Mouse (Mus musculus): Measurements from ENCODE around the gene Ube4a.
"Not testable (repeated sequence)": the region's sequence is repeated elsewhere in the genome, so short reads cannot be mapped to it uniquely, and the experiment has no call there.

Ube4a gene

DNA sequence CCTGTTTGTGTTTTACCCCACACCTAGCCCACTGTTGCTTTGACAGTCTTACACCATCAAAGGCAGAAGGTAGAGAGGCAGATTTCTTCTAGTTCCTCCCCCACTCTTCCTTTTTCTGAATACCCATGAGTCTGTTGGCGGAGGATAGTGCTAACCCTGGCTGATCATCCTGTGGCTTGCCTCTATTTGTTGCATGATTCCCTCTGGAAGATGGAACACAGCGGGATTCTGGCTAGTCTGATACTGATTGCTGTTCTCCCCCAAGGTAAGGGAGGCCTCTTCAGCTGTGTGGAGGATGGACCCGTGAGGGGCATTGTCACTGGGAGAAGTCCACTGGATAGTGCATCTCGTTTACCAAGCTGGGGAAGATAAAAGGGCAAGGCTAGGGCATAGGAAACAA is 16.3 kb upstream of the Ube4a start, which contains the start of gene Cd3d:
Gene Cd3d, plus strand, starts transcription at position 111 of the 400 bp plus-strand sequence.
- DNase-seq (ENCODE audit: low read depth, low spot score) = no peak

DNA sequence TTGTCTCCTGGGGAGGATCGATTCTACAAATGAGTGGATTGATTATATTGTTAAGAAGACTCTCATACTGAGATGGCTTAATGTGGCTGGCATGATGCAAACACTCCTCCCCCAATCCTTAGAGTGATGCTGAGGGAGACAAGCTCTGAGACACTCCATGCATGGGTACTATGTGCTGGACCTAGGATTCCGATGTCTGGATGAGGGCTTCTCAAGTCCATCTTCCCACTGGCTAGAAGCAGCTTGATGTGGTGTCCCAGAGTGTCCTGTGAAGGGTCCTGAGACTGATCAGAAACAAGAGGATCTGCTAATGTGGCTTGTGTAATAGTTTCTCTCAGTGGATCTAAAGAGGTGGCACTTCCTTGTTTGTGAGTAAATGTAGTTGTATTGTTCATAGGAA is 15.7 kb upstream of the Ube4a start:
- no peak for DNase-seq (ENCODE audit: low read depth, low spot score)

DNA sequence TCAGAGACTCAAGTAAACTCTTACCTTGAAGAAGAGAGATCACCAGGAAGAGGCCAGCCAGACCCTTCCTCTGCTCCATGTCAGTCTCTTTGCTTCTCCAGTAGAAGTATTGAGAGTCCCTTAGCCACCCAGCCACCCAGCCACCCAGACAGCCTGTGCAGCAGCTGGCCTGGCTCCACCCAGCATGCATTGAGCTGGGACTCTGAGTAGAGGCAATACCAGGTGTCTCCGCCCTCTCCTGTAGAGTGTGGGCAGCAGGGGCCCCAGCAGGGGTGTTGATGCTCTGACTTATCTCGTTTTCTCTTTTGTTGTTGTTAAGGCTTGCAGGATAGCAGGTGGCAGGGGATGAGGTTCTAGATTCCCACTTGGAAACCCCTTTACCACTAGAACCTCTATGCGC is 14.8 kb upstream of the Ube4a start, which contains the start of gene Cd3g:
Gene Cd3g, minus strand, starts transcription at position 190 of the 400 bp plus-strand sequence.
- DNase-seq (ENCODE audit: low read depth, low spot score) = no peak

DNA sequence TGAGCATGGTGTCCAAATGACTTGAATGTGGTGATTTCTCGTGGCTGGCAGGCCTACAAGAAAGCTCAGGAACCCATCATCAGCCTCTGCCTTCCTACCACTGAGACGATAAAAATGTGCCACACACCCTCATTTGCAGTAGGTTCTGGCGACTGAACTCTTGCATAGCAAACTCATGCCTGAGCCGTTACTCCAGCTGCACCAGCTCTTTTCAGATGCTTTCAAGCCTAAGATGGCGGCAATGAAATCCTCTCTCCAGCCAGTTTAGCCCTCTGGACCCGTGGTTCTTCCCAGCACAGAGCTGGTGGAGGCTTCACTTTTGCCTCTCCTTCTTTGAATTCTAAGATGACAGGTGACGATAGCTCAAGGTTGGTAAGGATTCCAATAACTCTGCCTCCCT is 14.4 kb upstream of the Ube4a start:
- DNase-seq (ENCODE audit: low read depth, low spot score) = no peak

DNA sequence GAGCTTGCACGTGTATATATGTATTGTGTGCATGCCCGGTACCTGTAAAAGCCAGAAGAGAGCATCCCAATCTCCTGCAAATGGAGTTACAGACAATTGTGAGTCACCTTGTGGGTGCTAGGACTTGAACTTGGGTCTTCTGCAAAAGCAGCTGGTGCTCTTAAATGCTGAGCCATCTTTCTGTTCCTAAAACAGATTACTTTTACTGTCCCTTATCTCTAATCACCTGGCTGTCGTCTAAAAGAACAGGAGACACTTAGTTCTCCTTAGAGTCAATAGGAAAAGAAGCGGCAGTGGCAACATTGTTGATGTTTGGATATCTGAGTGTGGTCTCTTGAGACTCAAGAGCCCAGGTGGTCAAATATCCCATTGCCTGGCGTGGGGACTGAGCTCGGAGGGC is 12.4 kb upstream of the Ube4a start:
- no peak for DNase-seq (ENCODE audit: low read depth, low spot score)

DNA sequence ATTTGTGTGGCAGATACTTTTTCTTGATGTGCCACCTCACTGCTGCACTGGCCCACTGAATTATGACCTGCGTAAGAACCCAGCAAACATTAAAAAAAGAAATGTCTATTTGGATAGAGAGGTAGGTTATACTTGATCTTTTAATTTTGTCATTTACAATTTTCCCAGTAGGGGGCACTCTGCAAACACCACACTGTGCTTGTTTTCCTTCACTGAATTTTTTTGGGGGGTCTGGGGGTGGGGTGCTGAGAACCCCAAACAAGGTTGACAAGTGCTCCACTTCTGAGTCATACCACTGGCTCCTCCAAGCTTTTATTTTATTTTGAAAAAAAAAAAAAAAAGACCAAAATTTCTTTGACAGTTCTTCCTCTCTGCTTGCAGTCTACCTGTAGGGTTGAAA is 4.0 kb upstream of the Ube4a start:
- DNase-seq (ENCODE audit: low read depth, low spot score) = no peak

DNA sequence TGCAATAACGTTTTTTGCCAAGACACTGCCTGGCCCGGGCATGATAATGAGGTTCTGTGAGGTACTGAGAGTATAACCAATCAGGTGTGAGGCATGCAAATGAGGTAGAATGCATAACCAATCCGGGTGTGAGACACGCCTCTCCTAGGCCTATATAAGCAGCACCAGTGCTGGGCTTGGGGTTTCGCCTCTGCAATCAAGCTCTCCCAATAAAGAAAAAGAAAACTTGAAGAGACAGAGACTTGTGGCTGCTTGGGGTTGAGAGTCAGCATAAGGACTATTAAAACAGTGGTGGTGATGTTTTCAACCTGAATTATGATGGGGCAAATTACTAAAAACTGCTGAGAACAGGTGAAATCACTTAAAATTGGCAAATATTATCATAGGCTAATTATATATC is 2.4 kb upstream of the Ube4a start:
- DNase-seq (ENCODE audit: low read depth, low spot score) = not testable (repeated sequence)

DNA sequence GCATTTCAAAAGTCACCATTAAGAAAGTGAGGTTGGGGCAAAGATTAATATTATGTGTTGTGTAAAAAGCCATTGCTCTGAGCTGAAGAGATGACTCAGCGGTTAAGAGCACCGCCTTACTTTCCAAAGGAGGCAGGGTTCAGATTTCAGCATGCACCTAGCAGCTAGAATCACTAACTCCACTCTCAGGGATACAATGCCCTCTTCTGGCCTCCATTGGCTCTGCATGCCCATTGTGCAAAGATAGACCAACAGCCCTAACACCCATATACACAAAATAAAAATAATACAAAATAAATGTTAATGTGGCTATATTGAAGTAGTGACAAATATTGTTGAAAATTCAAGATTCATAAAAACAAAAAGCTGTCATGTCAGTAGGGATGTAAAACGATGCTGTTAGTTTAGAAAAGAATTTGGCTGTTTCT is 1.4 kb upstream of the Ube4a start:
- no peak for DNase-seq (ENCODE audit: low read depth, low spot score)

DNA sequence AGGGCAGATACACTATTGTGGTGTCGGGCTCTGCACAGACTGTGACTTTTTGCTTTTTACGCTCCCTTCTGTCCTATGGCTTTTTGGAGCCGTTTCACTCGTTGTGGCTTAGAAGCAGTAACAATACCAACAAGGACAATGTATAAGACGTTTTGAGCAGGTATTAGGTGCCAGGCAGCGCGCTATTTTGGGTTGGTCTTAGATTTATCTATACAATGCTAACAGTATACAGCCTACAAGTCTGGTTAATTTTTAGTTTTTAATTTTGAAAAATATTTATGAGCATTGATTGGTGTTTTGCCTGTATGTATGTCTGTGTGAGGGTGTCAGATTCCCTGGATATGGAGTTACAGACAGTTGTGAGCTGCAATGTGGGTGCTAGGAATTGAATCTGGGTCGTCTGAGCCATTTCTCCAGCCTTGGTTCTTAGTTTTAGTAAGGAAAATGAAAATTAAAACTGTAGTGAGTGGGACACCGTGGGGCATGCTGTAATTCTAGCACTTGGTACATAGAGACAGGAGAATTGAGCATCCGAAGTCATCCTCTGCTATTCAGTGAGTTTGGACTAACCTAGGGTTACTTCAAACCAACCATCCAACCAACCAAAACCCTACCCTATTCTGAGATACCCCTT is 550 bp upstream of the Ube4a start:
- no peak for DNase-seq (ENCODE audit: low read depth, low spot score)

DNA sequence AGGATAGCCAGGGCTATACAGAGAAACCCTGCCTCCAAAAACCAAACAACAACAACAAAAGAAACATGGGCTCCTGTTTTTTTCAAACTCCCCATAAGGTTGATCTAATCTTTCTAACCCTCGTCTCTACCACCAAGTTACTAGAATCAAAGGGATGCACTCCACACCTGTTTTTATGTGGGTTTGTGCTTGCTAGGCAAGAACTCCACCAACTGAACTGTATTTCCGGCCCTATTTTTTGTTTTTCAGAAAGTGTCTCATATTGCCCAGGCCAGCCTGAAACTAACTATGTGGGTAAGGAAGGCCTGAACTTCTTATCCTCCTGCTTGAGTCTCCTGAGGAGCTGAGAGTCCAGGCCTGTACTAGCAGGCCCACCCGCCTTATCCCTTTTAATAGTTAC is 11.0 kb downstream of the Ube4a start:
- no peak for DNase-seq (ENCODE audit: low read depth, low spot score)

DNA sequence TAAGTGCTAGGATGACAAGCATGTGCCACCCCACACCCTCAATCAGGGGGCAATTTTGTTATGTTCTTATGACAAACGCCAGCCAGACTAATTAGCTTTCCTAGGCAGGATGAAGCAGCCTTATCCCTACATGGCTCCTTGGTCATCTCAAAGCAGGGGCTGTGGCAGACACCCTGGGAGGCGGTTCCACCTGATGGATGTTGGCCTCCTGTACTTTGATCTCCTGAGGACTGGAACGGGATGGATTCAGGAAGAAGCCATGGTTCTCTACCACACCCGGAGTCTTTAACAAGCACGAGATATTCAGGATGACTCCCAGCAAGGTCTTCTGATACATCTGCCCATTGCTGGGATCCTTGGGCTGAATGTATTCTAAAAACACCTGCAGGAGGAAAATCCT is 17.6 kb downstream of the Ube4a start:
- DNase-seq (ENCODE audit: low read depth, low spot score) = no peak

DNA sequence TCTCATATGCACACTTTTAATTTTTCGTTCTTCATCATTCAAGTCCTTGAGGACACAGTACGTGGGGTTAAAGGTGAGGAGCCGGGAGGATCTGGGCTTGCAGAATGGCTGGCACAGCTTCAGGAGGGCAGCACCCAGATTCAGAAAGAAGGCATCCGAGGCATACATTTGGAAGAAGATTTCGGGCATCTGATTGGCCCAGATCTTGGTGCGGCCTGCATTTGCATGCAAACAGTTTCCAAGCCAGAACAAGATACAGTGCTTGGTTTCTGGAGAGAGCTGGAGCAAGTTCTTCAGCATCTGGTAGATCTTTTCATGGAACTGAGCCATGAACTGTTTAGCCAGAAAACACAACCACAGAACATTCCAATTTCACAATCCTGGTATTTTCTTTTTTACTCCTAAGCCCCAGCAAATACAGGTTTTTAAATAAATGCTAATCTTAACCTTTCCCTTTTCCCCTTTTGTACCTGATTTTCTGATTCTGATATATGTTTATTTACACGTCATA is 19.2 kb downstream of the Ube4a start:
- no peak for DNase-seq (ENCODE audit: low read depth, low spot score)

DNA sequence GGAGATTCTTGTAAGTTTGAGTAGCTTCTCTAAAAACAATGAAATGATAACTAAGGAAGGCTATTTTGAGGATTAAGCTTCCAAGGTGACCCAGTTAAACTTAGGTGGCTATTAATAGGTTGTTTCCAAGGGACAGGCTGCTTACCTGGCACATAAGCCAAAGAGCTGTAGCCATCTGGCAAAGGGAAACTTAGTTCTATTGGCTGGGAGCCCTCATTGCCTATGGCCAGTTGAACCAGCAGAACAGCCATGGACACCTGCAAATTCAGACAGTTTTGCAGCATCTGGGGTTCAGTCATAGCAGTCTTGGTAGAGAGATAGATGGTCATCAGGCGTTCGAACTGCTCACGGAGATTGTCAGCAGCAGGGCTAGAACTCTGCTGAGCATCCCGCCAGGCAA is 23.0 kb downstream of the Ube4a start:
- no peak for DNase-seq (ENCODE audit: low read depth, low spot score)

DNA sequence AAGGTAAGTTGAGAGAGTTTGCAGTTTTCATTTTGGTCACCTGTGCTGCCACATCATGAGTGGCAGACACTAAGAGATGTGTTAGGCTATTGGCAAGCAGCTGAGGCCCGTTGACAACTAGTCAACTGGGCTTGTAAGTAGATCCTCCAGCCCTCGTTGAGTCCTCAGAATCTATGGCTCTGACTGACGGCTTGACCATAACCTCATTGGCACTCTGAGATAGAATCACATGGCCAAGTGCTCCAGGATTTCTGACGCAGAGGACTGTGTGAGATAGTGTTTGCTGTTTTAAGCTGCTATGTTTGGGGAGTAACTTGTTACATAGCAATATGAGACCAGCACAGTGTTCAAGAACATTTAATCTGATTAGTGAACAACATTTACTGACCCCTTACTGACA is 23.6 kb downstream of the Ube4a start:
- no peak for DNase-seq (ENCODE audit: low read depth, low spot score)

DNA sequence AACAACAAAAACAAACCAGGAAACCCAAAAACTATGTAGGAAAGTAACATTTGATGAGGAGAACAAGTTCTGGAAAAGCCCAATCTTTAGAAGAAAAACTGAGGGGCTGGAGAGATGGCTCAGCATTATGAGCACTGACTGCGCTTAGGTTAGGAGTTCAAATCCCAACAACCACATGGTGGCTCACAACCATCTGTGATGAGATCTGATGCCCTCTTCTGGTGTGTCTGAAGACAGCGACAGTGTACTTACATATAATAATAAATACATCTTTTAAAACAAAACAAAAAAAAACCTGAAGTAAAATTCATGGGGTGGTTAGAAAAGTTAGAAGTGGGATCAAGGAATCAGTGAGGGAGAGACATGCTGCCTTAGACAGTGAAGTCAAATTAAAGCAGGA is 43.9 kb downstream of the Ube4a start:
- no peak for DNase-seq (ENCODE audit: low read depth, low spot score)

DNA sequence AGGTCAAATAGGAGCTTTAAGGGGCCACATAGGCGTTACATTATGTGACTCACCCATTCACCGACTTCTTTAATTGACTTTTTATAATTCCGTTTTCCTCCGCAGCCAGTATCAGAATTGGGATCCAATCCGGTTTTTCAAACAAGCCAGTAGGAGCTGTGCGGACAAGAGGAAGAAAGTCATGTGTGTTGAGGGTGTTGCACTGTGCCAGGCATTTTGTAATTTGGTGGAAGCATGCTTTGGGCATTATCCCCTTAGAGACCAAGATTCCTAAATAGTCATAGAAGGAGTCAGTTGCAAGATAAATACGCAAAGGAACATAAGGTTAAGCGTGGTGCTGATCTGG is 44.3 kb downstream of the Ube4a start:
- no peak for DNase-seq (ENCODE audit: low read depth, low spot score)

DNA sequence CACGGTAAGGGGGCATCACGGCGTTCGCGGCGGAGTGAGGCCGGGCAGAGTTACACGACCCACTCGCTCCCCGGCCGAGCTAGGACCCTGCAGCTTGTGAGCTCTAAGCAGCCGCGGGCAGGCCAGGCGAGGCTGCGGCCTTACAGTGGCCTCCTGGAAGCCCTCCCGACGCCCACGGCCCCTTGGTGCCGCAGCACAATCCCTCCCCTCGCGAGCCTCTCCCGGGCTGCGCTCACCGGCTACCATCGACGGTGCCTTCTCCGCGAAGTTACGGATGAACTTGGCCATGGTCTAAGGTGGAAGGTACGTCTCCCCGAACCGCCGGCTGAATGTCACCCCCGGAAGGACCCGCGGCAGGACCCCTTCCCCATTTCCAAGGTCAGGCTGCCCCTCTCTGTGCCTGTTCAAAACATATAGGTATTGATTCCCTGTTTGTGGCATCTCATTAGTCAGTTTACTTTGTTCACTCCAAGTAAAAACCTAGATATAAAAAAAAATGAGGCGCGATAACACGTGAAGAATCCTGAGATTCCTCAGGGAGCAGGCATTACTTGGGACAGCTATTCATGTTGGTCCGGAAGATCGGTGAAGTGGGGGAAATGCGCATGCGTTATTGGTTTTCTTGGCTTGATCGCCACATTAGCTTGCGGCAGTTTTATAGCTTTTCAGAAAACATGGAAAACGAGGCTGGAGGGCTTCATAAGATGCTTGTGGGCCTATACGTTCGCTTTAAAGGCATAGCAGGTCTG is 44.9 kb downstream of the Ube4a start, which contains the start of gene Atp5l:
Gene Atp5l, minus strand, starts transcription at position 369 of the 749 bp plus-strand sequence.
- DNase-seq (ENCODE audit: low read depth, low spot score) = peak; percentile 95

DNA sequence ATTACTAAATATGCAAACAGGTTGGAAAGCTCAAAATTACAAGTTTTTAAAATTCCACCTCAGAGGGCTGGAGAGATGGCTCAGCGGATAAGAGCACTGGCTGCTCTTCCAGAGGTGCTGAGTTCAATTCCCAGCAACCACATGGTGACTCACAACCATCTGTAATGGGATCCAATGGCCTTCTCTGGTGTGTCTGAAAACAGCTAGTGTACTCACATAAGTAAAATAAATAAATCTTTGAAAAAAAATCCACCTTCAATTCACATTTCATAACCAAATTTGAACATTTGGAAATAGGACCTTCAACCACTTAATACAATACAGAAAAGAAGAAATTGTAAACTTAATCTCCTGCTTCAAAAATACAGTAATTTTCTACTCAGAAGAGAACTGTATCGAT is 45.8 kb downstream of the Ube4a start:
- DNase-seq (ENCODE audit: low read depth, low spot score) = no peak

DNA sequence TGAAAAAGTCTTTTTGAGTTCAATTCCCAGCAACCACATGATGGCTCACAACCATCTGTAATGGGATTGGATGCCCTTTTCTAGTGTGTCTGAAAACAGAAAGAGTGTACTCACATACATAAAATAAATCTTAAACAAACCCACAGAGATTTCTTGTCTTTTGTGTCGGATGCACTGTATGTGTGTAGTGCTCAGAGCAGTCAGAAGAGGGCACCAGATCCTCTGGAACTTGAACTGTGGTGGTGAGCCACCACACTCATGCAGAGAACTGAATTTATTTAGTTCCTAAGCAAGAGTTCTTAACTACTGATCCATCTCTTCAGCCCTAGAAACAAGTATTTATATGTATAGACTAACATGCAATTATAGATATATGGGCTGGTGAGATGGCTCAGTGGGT is 49.2 kb downstream of the Ube4a start:
- no peak for DNase-seq (ENCODE audit: low read depth, low spot score)

DNA sequence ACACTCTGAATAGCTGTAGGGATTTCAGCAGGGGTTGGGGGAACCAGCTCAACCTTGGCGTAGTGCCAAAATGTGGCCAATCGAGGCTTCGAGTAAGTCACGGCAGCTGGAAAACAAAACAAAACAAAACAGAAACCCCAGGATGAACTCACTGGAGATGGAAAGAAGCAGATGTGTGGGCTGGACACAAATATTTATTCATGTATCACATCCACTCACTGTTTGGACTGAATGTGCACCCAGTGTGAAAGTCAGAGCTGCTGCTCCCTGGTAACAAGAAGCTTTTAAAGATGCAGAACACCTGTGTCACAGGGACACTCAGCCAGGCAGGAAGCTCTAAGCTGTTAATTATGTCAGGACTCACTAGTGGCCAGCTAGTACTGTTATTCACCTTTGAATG is 50.7 kb downstream of the Ube4a start:
- no peak for DNase-seq (ENCODE audit: low read depth, low spot score)

DNA sequence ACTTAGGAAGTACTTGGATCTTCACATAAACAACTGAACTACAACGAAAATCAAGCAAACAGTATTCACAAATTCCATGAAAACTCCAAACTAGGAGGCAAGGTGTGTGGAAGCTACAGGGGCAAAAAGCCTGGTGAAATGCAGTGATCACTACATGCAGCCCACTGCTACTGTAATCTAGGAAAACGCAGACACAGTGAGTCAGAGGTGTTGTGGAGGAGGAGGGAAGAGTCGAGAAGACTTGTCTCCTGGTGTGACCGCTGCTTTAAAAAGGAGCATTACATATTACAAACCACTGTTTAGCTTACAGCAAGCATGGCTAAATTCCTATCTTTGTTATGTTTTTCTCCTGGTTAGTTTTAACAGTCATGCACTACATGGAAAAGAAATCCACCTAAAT is 54.0 kb downstream of the Ube4a start:
- DNase-seq (ENCODE audit: low read depth, low spot score) = no peak

DNA sequence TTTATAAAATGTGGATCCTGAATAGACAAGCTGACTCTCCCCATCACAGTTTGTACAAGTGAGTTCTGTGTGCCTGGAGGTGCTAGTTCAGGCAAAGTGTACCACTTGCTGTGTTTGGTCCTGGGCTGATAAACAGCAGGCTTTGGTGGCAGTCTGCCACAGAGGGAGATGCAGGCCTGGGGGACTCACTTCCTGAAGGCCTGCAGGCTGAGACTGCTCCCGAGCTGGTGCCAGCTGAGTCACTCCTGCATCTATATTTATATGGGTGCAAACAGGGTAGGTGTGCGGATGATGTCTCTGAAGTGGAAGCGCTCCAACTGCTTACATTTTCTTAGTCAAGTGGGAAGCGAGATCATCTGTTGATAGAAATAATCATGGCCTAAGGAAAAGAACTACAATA is 59.8 kb downstream of the Ube4a start:
- no peak for DNase-seq (ENCODE audit: low read depth, low spot score)

DNA sequence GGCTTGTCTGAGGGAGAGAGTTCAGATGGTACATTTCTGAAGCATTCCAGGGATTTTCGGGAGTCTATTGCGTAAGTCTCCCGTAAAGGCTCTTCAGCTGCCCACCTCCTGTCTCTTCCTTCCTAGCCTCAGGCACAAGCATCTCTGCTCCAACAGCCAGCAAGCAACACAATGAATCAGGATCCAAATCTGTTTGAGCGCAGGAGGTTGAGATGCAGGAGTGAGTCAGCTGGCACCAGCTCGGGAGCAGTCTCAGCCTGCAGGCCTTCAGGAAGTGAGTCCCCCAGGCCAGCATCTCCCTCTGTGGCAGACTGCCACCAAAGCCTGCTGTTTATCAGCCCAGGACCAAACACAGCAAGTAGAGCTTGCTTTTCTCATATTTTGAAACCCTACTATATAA is 60.4 kb downstream of the Ube4a start:
- DNase-seq (ENCODE audit: low read depth, low spot score) = no peak

Data from brain, embryonic 18.5 days (tissue).